Mouse (Mus musculus) kidney, adult 18-20 months (tissue): ENCODE data around the gene Il34.

Source experiments
- DNase-seq: peaks from one replicate; pipeline ENCODE4 v3.0.0; 2021

Gene Il34

DNA sequence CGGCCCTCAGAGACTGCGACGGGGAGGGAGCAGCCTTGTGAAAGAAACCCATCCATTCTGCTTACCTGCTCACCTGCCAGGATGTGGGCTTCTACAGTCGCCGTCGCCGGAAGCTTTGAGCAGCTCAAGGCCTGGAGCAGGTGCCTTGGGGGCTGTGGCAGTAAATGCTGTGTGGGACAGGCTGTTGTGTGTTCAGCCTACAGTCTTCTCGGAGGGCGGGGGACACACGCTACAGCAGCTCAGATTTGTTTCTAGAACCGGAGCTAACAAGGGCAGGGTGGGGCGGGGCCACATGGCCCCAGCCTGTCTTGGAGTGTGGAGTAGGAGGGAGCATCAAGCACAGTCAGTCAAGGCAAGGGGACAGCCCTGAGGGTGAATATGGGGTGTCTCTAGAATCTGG lies at the start of gene Il34:
Il34 (minus strand) TSS at position 256 of the 400 bp plus-strand sequence.
- DNase-seq, result peak; percentile 34

DNA sequence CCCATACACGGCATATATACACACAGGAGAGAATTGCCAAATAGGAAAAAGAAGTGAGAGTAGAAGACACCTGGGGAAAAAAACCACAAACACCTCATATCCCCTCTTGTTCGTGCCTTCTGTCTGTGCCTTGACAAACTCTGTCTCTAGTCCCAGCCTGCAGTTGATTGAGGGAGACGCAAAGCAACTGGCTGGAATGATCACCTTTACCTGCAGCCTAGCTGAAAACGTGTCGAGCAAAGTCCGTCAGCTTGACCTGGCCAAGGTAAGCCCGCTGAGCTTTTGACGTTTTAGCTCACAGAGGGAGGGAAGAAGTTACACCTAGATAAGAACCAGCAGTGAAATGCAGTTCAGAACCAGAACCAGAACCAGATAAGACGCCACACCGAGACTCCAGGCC lies 45.5 kb upstream of the Il34 start:
- no peak for DNase-seq

DNA sequence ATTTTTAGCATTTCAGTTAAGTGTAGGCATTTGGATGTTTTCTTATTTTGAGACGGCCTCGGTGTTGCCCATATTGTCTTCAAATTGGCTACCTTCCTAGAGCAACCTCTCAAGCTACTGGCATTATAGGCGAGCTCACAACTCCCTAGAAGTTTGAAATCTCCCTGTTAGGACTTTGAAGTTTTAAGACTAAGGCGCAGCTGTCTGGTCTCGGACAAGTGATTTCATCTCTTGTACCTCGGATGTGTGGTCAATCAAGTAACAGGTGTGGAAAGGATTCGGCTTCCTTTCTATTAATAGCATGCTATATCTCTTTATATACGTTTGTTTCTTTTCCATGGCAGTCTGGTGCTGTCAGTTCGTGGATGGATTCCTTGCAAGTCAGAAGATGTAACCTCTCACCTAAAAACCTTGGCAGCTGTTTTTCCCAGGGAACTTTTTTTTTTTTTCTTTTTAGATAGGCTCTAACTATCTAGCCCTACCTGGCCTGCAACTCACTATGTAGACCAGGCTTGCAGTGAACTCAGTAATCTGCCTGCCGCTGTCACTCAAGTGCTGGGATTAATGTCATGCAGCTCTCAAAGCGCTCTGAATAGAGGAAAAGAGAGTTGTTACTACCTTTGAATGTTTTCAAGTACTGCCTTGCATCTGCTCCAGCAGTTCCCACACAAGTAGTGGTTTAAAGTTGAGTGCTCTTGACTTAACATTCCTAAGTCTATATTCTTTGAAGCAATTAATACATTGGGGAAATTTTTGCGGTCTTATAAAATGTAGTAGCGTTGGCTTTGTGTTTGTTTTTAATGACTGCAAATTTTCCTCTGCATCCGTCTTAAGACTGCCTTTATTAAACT lies 42.1 kb upstream of the Il34 start:
- no peak for DNase-seq

DNA sequence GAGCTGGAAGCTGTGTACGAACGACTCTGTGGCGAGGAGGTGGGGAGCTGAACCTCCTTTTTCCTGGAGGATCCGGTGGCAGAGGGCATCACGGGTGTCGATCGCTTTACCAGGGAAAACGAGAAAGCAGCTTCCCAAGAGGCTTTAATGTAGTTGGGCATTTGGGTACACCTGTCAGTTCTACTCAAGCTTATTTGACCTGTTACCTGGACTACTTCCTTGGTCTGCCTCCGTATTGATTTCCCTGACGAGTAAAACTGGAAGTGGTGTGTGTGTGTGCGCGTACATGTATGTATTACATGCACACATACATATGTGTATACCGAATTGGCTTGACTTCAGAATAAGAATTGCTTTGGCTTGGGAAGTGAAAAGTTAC lies 41.4 kb upstream of the Il34 start:
- no peak for DNase-seq

DNA sequence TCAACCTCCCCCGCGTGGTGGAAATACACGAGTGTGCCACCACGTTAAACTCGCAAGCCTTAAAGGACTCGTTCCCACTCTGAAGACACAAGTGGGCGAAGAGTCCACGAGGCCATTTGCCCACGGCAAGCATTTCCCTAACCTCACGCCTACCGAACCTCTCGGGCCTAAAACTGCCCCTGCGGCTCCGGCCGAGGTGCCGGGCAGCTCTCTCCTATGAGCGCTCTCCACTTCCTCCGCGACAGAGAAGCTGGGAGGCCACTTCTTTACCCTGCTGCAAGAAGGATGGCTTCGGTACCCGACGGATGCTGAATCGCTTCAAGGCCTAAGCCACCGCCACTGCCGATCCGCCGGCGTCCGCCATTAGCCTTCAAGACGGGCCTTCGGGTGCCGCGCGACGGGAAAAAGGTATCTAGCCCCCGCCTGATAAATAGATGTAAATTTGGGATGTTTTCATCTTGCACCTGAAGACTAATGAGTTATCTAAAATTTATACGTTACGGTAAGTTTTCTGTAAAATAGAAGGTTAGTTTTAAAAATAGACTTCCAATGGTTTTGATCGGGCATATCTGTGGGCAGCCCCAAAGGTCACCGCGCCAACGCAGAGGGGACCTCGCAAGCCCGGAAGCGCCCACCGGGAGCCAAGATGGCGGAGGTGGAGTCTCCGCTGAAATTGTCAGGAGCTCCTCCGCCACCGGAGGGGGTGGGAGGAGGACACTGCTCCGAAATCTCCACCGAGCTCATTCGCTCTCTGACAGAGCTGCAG lies 40.9 kb upstream of the Il34 start, which contains the start of the genes Cog4 and Sf3b3:
Cog4 (plus strand) TSS at position 196 of the 766 bp plus-strand sequence.
Sf3b3 (minus strand) TSS at position 383 of the 766 bp plus-strand sequence.
- DNase-seq, result peak; percentile 88

DNA sequence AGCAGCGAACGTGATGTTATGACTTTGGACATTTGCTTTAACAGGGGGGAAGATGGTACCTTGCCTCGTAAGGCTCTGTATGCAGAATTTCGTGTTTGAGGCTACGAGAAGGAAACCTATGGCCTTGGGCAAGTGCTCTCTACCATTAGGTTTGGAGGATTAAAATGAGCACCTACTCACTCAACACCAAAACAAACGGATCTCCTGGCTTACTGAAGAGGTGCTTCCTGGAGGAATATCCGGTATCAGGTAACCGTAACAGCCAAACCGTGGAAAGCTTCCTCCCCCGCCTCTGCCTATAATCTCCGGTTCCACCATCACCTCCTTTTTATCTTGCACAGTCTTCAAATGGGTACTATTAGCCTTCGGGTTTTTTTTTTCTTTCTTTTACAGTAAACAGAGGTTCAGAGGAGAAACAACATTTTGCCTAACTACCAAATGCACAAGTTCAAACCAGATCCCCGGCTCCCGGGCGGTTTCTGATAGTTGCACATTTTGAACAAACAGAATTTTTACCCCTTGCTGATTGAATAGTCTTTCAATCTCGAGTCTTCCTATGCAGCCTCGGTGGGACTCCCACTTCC lies 40.2 kb upstream of the Il34 start:
- peak; percentile 12 for DNase-seq

DNA sequence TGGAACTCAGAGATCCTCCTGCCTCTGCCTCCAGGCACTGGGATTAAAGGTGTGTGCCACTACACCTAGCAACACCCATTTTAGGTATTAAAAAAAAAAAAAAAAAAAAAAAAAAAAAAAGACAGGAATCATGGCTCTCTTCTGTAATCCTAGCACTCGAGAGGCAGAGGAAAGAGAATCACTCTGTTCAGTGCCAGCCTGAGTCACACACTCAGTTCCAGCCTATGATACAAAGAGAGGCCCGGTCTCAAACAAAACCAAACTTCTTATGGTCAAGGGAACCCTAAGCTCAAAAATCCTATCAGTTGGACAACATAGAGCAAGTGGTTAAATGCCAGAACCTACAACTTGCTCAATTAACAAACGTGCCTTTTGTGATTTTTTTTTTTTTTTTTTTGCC lies 39.2 kb upstream of the Il34 start:
- DNase-seq, result no peak

DNA sequence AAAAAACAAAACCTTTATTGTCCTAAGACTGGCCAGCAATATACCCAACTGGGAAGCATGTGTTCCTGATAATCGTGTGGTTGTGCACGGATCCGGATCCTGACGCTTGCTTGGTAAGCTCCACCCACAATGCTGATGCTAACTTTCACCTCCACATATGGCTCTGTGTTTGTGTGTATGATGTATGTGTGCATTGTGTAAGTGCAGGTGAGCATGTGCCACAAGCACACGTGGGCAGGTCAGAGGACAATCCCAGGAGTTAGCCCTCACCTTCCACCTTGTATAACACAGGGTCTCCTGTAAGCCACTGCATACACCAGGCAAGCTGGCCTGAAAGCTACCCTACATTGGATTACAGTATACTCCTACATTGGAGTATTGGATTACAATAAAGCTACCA lies 37.5 kb upstream of the Il34 start:
- no peak for DNase-seq

DNA sequence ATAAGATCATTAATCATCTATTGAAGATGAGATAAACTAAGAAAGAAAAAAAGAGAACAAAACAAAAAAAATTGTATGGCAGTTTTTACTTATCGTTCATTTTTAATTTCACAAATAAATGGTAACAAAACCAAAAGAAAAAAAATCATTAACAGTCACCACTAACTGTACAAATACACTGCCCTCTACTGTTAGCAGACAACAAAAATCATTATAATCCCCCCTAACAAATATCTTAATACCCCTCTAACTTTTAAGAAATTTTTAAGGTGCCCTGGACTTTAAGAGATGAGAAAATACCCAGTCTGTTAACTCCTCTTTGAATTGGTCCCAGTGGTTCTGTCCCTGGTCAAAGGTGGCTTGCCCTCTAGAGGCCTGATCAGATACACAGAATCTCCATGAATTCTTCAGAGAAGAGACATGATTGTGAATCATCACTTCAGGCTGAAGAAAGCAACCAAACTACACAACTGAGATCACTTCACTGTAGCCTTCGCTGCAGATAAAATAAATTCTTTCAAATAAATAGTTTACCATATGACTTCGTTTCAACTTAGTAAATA lies 36.4 kb upstream of the Il34 start:
- DNase-seq, result no peak

DNA sequence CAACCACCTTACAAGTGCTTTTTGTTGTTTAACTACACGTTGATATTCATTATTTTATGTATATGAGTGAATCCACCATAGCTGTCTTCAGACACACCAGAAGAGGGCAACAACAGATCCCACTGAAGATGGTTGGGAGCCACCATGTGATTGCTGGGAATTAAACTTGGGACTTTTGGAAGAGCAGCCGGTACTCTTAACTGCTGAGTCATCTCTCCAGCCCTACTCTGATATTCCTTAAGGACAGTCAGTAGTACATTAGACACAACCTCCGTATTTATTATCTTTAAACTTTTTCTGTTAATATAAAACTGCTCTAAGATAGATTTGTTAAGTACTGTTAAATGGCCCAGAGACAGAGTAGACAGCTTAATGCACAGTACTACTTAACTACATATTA lies 26.2 kb upstream of the Il34 start:
- no peak for DNase-seq

DNA sequence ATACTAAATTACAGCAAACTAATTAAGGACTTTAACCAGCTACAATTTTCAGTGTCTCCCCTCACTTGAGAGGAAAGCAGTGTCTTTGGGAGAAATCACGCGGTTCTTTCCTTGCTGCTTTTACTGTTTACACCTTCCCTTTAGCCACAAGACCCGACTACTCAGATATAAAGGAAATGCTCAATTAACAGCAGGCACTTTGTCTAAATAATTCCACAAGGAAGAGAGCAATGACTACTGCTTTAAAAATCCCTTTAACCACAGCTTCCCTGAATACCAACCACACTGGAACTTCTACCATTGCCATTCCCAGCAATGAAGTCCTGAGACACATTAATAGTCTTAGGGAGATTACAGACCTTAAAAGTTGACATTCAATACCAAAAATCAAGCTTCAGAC lies 22.8 kb upstream of the Il34 start:
- DNase-seq, result no peak

DNA sequence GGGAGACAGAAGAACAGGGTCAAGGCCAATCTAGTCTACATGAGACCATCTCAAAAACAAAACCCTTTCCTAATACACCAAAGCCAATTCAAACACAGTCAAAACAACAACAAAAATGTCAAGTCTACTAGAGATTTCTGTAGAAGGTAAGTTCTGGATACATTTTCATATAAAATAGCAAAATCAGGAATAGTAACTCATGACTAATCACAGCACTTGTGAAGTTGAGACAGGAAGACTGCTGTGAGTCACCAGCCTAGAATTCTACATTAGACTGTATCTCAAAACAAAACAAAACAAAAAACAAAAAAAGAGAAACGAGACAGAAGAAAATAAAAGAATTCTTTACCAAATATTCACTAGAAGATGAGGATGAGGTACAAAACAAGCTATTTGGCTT lies 19.1 kb upstream of the Il34 start:
- DNase-seq, result no peak

DNA sequence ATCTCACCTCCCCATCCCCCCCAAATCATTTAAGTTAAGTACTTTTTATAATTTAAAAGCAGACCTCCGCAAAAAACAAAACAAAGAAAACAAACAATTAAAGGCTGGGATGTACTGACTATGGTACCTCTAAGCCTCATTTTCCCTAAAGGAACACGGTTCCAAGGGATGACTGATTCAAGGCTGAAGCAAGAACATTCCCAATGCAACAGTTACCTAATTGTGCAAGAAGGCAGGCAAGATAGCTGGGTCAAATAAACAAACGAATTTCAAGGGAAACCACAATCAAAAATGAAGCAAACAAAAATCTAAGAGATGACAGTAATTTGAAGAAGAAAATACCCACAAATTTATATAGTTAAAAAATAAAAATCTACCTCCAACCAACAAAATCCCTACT lies 16.2 kb upstream of the Il34 start:
- no peak for DNase-seq

DNA sequence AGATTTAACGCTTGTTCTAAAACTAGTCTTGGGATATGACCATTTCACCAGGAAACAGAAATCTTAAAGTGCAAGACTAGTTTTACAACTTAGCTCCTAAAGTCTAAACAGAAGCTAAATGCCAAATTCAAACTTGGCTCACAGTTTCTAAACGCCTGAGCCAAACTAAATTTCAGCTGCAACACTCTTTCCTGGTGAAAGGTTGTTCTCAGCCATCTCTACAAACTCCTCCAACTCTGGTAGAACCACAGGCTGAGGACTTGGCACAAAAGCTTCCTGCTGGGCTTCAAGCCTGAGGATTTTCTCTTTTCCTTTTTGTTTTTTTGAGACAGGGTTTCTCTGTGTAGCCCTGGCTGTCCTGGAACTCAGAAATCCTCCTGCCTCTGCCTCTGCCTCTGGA lies 14.5 kb upstream of the Il34 start:
- DNase-seq, result no peak

DNA sequence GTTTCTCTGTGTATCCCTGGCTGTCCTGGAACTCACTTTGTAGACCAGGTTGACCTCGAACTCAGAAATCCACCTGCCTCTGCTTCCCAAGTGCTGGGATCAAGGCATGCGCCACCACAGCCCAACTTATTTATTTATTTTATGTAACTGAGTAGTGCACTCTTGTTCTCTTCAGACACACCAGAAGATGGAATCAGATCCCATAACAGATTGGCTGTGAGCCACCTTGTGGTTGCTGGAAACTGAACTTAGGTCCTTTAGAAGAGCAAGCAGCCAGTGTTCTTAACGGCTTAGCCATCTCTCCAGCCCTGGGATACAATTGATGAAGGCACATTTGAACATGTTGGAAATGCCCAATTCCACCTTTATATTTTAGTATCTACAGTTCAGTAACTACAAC lies 12.9 kb upstream of the Il34 start:
- no peak for DNase-seq

DNA sequence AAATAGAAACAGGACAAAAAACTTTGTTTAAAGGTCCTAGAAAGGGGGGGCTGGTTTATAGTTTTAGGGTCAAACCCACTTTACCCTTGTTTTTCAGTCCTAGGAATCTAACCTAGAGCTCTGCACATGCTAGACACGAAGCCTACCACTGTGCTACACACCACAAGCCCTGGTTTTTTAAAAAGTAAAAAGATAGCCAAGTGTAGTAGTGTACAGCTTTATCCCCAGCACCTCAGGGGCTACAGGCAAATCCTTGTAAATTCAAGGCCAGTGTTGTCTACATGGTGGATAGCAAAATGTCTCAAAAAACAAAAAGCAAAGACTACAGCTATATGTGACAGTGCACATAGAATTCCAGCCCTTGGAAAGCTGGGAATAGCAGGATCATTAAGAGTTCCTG lies 11.3 kb upstream of the Il34 start:
- DNase-seq, result no peak

DNA sequence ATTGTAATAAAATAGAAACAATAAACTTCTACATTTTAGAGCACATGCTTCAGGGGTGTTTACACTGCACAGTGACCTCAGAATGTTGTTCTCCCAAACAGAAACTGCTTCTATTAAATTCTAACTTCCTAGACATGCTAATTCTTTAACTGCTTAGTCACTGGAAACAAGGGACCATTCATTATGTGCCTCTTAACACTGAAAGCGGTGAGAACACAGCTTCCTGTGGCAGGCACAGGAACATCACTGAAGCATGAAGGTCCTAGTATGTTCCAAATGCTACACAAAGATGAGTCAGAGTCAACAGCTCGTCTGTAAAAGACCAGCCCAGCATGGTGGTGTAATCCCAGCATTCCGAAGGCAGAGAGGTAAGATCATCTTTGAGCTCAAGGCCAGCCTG lies 9.6 kb upstream of the Il34 start:
- no peak for DNase-seq

DNA sequence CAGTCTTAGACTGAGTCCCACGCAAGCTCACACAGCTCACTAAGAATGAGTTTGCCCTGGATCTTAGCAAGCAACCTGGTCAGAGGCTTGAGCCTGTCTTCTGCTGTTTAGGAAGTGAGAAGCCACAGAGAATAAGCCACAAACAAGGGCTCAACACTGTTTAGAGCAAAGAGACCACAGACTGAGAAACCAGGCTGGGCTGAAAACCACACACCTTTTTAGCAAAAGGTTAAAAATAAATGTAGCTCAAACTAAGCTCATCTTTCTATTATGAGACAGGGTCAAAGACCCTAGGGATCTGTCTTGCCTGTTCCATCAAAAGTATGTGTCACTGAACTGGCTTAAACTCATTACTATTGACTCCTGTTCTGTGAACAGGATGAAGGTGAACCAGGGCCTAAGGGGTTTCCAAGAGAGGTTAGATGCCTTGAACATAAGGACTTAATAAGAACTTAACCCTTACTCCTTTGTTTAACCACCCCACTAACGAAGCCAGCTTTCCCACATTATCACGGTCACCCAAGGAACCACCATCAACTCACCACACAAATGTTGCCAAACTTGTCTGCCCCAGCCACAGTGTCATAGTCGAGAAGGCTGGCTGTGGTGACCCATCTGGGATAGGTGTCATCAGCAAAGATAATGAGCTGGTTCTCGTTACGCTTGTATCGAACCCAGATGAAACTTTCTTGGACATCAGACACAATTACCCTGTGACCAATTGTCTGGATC lies 7.5 kb upstream of the Il34 start:
- DNase-seq, result no peak

DNA sequence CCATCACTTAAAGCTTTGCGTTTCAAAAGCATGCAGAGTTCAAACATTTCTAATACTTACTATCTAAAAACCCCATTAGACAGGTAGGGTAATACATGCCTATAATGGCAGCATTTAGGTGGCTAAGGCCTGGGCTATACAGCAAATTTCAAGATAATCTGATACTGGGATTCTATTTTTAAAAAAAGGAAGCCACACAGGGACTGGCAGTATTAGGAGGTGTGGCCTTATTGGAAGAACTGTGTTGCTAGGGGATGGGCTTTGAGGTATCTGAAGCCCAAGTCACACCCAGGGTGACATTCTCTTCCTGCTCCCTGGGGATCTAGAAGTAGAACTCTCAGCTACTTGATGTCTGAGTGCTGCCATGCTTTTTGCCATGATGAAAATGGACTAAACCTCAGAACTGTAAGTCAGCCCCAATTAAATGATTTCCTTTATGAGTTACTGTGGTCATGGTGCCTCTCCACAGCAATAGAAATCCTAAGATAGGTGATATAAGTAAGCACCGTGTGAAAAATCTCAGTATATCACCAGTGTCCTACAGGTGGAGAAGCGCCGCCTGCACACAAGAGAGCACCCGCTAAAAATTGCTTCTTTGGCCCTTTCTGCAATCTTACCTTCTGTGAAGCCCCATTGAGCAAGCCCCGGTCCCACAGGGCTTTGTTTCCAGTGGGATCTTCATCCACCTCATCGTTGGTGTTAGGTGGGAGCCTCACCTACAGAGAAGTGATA lies 6.8 kb upstream of the Il34 start:
- no peak for DNase-seq

DNA sequence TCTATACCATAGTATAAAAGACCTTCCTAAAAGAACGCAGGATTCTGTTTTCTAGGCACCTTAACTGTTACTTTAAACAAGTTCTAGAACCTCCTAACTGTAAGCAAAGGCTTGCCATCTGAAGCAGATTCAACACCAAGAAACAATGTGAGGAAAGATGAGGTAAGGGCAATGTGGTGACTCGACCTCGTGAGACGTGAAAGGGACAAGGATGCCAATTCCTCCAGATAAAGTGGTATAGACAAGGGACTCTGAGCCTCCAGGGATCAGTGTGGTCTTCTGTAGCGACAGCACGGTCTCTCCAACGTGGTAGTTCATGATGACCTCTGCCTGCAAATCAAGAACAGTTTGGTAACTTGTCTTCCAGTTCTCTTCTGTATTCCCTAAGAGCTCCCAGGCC lies 6.1 kb upstream of the Il34 start:
- DNase-seq, result no peak

DNA sequence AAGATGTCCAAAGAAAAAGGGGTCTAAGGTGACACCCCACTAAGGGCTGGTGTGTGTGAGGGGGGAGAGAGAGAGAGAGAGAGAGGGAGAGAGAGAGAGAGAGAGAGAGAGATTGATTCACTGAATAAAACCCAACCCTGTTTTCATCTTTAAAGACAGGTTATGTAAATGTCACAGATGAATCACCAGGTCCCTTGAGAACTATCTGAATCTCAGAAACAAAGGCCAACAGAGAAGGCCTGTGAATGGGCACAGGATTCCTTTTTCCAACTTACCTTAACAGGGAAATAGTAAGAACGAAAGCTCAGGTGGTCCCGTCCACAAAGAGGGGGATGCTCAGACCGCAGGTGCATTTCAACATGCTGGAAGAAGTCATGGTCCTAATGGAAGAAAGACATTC lies 5.4 kb upstream of the Il34 start:
- DNase-seq, result no peak

DNA sequence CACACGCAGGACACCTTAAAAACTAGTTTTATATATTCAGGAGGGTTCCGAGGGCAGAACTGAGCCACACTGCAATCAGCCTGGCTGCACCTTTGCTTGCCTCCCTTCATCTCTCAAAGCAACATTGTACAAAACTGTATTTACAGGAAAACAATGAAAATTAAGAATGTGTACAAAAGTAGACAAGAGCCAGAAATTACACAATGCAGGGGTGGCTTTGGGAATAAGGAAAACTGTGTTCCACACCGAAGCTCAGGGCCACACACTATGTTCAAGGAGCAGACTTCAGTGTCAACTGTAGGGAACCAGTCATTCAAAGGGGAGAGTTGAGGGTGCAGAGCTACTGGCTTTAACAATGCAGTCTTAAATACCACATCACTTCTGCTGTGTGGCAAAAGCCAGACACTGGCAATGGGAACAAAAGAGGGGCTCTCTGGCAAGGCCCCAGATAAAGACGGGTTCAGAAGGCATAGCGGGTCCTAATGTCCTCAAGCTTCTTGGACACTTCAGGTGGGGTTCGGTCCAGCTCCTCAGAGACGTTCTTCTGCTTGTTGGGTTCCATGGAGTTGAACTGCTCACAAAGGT lies 4.8 kb upstream of the Il34 start:
- no peak for DNase-seq
